Mouse (Mus musculus) myocyte (in vitro differentiated cells): ENCODE measurements at regions not wholly inside any gene's neighbourhood (a gene's known extent, or its start where the extent isn't known, plus 50 kb on each side); places are given as distances from the start of the nearest gene placed in this dataset.

ENCODE experiments used
- POLR2A ChIP-seq: IDR thresholded peaks from one replicate; pipeline ENCODE4 v1.6.1; 2011; ENCODE audit warnings: low read depth, mild to moderate bottlenecking, control low read depth, moderate library complexity; ENCODE audit not compliant: insufficient read length
- POLR2AphosphoS2 ChIP-seq: IDR thresholded peaks from one replicate; pipeline ENCODE4 v1.6.1; 2011; ENCODE audit warnings: low read depth, control low read depth; ENCODE audit not compliant: insufficient read length
- SRF ChIP-seq: IDR thresholded peaks from one replicate; pipeline ENCODE4 v1.6.1; 2011; ENCODE audit warnings: low read depth; ENCODE audit not compliant: control insufficient read depth, insufficient read length
- TCF12 ChIP-seq: IDR thresholded peaks from one replicate; pipeline ENCODE4 v1.6.1; 2011; ENCODE audit warnings: mild to moderate bottlenecking, control low read depth; ENCODE audit not compliant: poor library complexity, insufficient read depth, severe bottlenecking

- no peak for TF ChIP-seq TCF12
- TF ChIP-seq SRF: no peak
- TF ChIP-seq POLR2A: no peak
- no peak for TF ChIP-seq POLR2AphosphoS2
Measured at GRCm38 (mm10) chr16:95835941-95836340, 134.1 kb downstream of the Ets2 start.
